In the genomic region with DNA sequence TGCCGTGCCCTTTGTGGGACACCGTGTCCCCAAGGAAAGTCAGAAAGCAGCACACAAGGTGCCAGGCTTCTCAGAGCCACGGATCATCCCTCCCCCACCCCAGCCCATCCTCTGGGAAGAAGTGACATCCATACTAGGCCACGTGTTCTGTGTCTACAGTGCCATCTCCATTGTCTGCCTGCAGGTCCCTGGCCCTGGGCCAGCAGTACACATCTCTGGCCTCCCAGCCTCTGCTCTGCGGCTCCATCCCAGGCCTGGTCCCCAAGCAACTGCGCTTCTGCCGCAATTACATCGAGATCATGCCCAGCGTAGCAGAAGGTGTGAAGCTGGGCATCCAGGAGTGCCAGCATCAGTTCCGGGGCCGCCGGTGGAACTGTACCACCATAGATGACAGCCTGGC, we compare ENCODE assay signal across 14 mouse cellular contexts. TPM values are rescaled to one million over a fixed set of nuclear protein-coding genes. Genes with fewer than 3 reads are reported as not detected.
A peak's percentile ranks its signal among the peaks of the same experiment; 100 is the strongest.
DNase-seq lines count a peak whose midpoint lies in the region; ATAC-seq and TF ChIP-seq lines count a peak whose summit lies in the region.
"Had no signal": no experiment of that assay in that cellular context is flagged by ENCODE, and none has a peak within 500 bp of the region (broad histone marks: within the 10 kb centered on the region; RNA-seq: fewer than 3 reads in every experiment).

No protein-coding gene starts in this region.

- peak overlapping the region; percentile 90 for H3K4me2 ChIP-seq in hindbrain, postnatal 0 days (ENCODE audit: low read depth, low read length)
- H3K4me2 ChIP-seq in neural tube, embryonic 15.5 days: peak overlapping the region; percentile 98
- H3K4me2 ChIP-seq in liver, embryonic 11.5 days: no peak overlapping the region
- H3K4me2 ChIP-seq: embryonic facial prominence, embryonic 12.5 days; lung, embryonic 15.5 days had no signal

- intact Hi-C loops in left cerebral cortex, postnatal 25 days (cut with DNase I): no loop called here

- H3K36me3 ChIP-seq in hindbrain, postnatal 0 days (ENCODE audit: insufficient read depth, low read length): peaks cover 5% of the 10 kb centered on the region; the same call in 1 of the 2 replicates
- H3K36me3 ChIP-seq in neural tube, embryonic 15.5 days: no peaks in the 10 kb centered on the region
- no peaks in the 10 kb centered on the region for H3K36me3 ChIP-seq in liver, embryonic 11.5 days (ENCODE audit: control insufficient read depth, insufficient read depth, low read length)
- H3K36me3 ChIP-seq: embryonic facial prominence, embryonic 12.5 days; G1E; lung, embryonic 15.5 days had no signal

- no peak for TF ChIP-seq CTCF in hindbrain, postnatal 0 days (IDR thresholded peaks at IDR 0.05; ENCODE audit: low read depth)

- H3K27ac ChIP-seq in hindbrain, postnatal 0 days: peak overlapping the region; percentile 85
- H3K27ac ChIP-seq in neural tube, embryonic 15.5 days (replicated peaks): peak overlapping the region; percentile 82
- no peak overlapping the region for H3K27ac ChIP-seq in liver, embryonic 11.5 days (ENCODE audit: low read depth, low read length)
- H3K27ac ChIP-seq: embryonic facial prominence, embryonic 12.5 days; lung, embryonic 15.5 days had no signal

- WGBS in hindbrain, postnatal 0 days: 24% methylated on average over 12 of the region's 12 CpGs
- WGBS in neural tube, embryonic 15.5 days: 29% methylated on average over 12 of the region's 12 CpGs
- 46% methylated on average over 12 of the region's 12 CpGs for WGBS in liver, embryonic 11.5 days

- H3K4me1 ChIP-seq in hindbrain, postnatal 0 days (ENCODE audit: insufficient read depth, low read length): peaks cover 20% of the 10 kb centered on the region
- peaks cover 37% of the 10 kb centered on the region for H3K4me1 ChIP-seq in neural tube, embryonic 15.5 days
- H3K4me1 ChIP-seq in liver, embryonic 11.5 days (replicated peaks; ENCODE audit: control insufficient read depth, insufficient read depth, low read length): 0 out of 2 replicates have a peak, but pooled peaks cover 2% of the 10 kb centered on the region

- ATAC-seq in hindbrain, postnatal 0 days: peak; percentile 75
- ATAC-seq in neural tube, embryonic 15.5 days (ENCODE audit: low FRiP score): peak; percentile 16
- ATAC-seq in liver, embryonic 11.5 days (replicated peaks; ENCODE audit: low FRiP score): no peak

- H3K9ac ChIP-seq in hindbrain, postnatal 0 days (replicated peaks; ENCODE audit: low read length): peak overlapping the region; percentile 86; the same call in 1 of the 2 replicates
- H3K9ac ChIP-seq in neural tube, embryonic 15.5 days (replicated peaks): 0 out of 2 replicates have a peak overlapping the region, but pooled peaks have one; percentile 28
- H3K9ac ChIP-seq in liver, embryonic 11.5 days (ENCODE audit: low read depth, low read length): no peak overlapping the region
- H3K9ac ChIP-seq: embryonic facial prominence, embryonic 12.5 days; lung, embryonic 15.5 days had no signal

- no peak overlapping the region; the same call in 1 of the 2 replicates for H3K4me3 ChIP-seq in hindbrain, postnatal 0 days (ENCODE audit: low read length)
- peak overlapping the region; percentile 54 for H3K4me3 ChIP-seq in neural tube, embryonic 15.5 days (replicated peaks)
- H3K4me3 ChIP-seq in liver, embryonic 11.5 days (ENCODE audit: low read depth, low read length): no peak overlapping the region
- H3K4me3 ChIP-seq: embryonic facial prominence, embryonic 12.5 days; lung, embryonic 15.5 days had no signal

- H3K9me3 ChIP-seq in hindbrain, postnatal 0 days (ENCODE audit: low read length): no peaks in the 10 kb centered on the region
- H3K9me3 ChIP-seq in neural tube, embryonic 15.5 days (replicated peaks): no peaks in the 10 kb centered on the region
- no peaks in the 10 kb centered on the region for H3K9me3 ChIP-seq in liver, embryonic 11.5 days (ENCODE audit: control insufficient read depth, low read length)
- H3K9me3 ChIP-seq: lung, embryonic 15.5 days had no signal

- H3K27me3 ChIP-seq in hindbrain, postnatal 0 days (ENCODE audit: insufficient read depth, low read length): no peaks in the 10 kb centered on the region
- H3K27me3 ChIP-seq in neural tube, embryonic 15.5 days (replicated peaks): peaks cover 14% of the 10 kb centered on the region
- H3K27me3 ChIP-seq in liver, embryonic 11.5 days (replicated peaks; ENCODE audit: control insufficient read depth, insufficient read depth, low read length): peaks cover 67% of the 10 kb centered on the region

- DNase-seq in adrenal gland, postnatal 10 days: peak; percentile 18
- no peak for DNase-seq in adrenal gland, adult 2 months
- DNase-seq in left cerebral cortex, adult 11 months (ENCODE audit: low spot score): peak; percentile 39
- no peak for DNase-seq in left cerebral cortex, postnatal 25 days (ENCODE audit: low spot score in 2 of 2)
- DNase-seq in hindbrain, postnatal 0 days (ENCODE audit: low spot score): peak; percentile 83
- DNase-seq in liver, embryonic 11.5 days (ENCODE audit: low spot score): no peak
- DNase-seq in heart, adult 8-10 months (ENCODE audit: low spot score): no peak
- DNase-seq: adrenal gland, postnatal 36 days; kidney, postnatal 14 days had no signal

RNA-seq across cellular contexts. Expression of gene Wnt3, which starts 34.0 kb away (rescaled TPM):
- under 1 TPM in 1 of 2 experiments, not detected in 1; 0.15 TPM for total RNA-seq in adrenal gland, postnatal 10 days (2021)
- under 1 TPM in 1 of 2 experiments, not detected in 1; 0.17 TPM for total RNA-seq in adrenal gland, adult 2 months (2021)
- polyA plus RNA-seq in adrenal gland, adult 2 months (2012; rRNA removed): not detected in 2 replicates
- 1 to 10 TPM in 1 of 2 experiments, under 1 TPM in 1; 0.92 to 1.4 TPM for total RNA-seq in left cerebral cortex, postnatal 25 days (2021)
- total RNA-seq in hindbrain, postnatal 0 days (2014; rRNA removed): 9.0 and 12.5 TPM in 2 replicates
- 11.1 and 11.6 TPM in 2 replicates for polyA plus RNA-seq in hindbrain, postnatal 0 days (2015; fragmentation: Nextera tagmentation; extraction: Ambion mirVana)
- polyA plus RNA-seq in neural tube, embryonic 15.5 days (2015; fragmentation: Nextera tagmentation; extraction: Ambion mirVana): 6.7 and 9.0 TPM in 2 replicates
- polyA plus RNA-seq in liver, embryonic 11.5 days (2014; fragmentation: Nextera tagmentation; extraction: Ambion mirVana): 0.43 and 0.47 TPM in 2 replicates
- not detected for total RNA-seq in heart, adult 8-10 months (2022)
- polyA plus RNA-seq: G1E; heart, postnatal 0 days had no signal

RNA-seq across cellular contexts. Expression of gene Wnt9b, which starts 58.3 kb away (rescaled TPM):
- under 1 TPM; 0.12 to 0.39 TPM for total RNA-seq in adrenal gland, postnatal 10 days (2021)
- total RNA-seq in adrenal gland, adult 2 months (2021): under 1 TPM; 0.09 to 0.45 TPM
- polyA plus RNA-seq in adrenal gland, adult 2 months (2012; rRNA removed): 0.40 and 0.47 TPM in 2 replicates
- under 1 TPM; 0.07 to 0.30 TPM for total RNA-seq in left cerebral cortex, postnatal 25 days (2021)
- 2.6 and 2.7 TPM in 2 replicates for total RNA-seq in hindbrain, postnatal 0 days (2014; rRNA removed)
- 0.86 and 1.0 TPM in 2 replicates for polyA plus RNA-seq in hindbrain, postnatal 0 days (2015; fragmentation: Nextera tagmentation; extraction: Ambion mirVana)
- 0.14 and 0.18 TPM in 2 replicates for polyA plus RNA-seq in neural tube, embryonic 15.5 days (2015; fragmentation: Nextera tagmentation; extraction: Ambion mirVana)
- polyA plus RNA-seq in liver, embryonic 11.5 days (2014; fragmentation: Nextera tagmentation; extraction: Ambion mirVana): 0.19 and 0.34 TPM in 2 replicates
- total RNA-seq in heart, adult 8-10 months (2022): under 1 TPM; 0.57 to 0.95 (median 0.69) TPM
- polyA plus RNA-seq: G1E had no signal

Comparison
In these comparisons a context has a peak if more than half of its experiments do, and no peak if none do; other contexts are left out.
1. DNase-seq: peak in adrenal gland, postnatal 10 days (single experiment), left cerebral cortex, adult 11 months (single experiment) and hindbrain, postnatal 0 days (single experiment); none in adrenal gland, adult 2 months (single experiment), left cerebral cortex, postnatal 25 days (0 of 2), liver, embryonic 11.5 days (single experiment) and heart, adult 8-10 months (single experiment).